Mouse (Mus musculus): ENCODE results near the gene Parva.

The Parva gene

GRCm38 (mm10) chr7:112427357-112428157 is at the start of gene Parva:
TSS of gene Parva (plus strand) at chr7:112427505.
- DNase-seq (ENCODE audit: low read depth), result no peak

- no peak for DNase-seq (ENCODE audit: low read depth)
Measured at GRCm38 (mm10) chr7:112378056-112378455, 49.2 kb upstream of the Parva start.

- no peak for DNase-seq (ENCODE audit: low read depth)
Measured at GRCm38 (mm10) chr7:112378476-112378875, 48.8 kb upstream of the Parva start.

- no peak for DNase-seq (ENCODE audit: low read depth)
Measured at GRCm38 (mm10) chr7:112386521-112386920, 40.8 kb upstream of the Parva start.

- DNase-seq (ENCODE audit: low read depth), result no peak
Measured at GRCm38 (mm10) chr7:112387876-112388275, 39.4 kb upstream of the Parva start.

GRCm38 (mm10) chr7:112388363-112388875 is 38.9 kb upstream of the Parva start:
- DNase-seq (ENCODE audit: low read depth), result no peak

- no peak for DNase-seq (ENCODE audit: low read depth)
Measured at GRCm38 (mm10) chr7:112389611-112390251, 37.6 kb upstream of the Parva start.

GRCm38 (mm10) chr7:112390252-112390936 is 36.9 kb upstream of the Parva start:
- DNase-seq (ENCODE audit: low read depth), result no peak

GRCm38 (mm10) chr7:112390937-112391605 is 36.2 kb upstream of the Parva start:
- no peak for DNase-seq (ENCODE audit: low read depth)

GRCm38 (mm10) chr7:112397786-112398185 is 29.5 kb upstream of the Parva start:
- no peak for DNase-seq (ENCODE audit: low read depth)

- DNase-seq (ENCODE audit: low read depth), result no peak
Measured at GRCm38 (mm10) chr7:112399425-112400170, 27.7 kb upstream of the Parva start.

- peak; percentile 47 for DNase-seq (ENCODE audit: low read depth)
Measured at GRCm38 (mm10) chr7:112400175-112400574, 27.1 kb upstream of the Parva start.

- no peak for DNase-seq (ENCODE audit: low read depth)
Measured at GRCm38 (mm10) chr7:112405061-112405460, 22.2 kb upstream of the Parva start.

- DNase-seq (ENCODE audit: low read depth), result no peak
Measured at GRCm38 (mm10) chr7:112405578-112405977, 21.7 kb upstream of the Parva start.

- no peak for DNase-seq (ENCODE audit: low read depth)
Measured at GRCm38 (mm10) chr7:112407597-112407996, 19.7 kb upstream of the Parva start.

GRCm38 (mm10) chr7:112409991-112410390 is 17.3 kb upstream of the Parva start:
- DNase-seq (ENCODE audit: low read depth), result no peak

- no peak for DNase-seq (ENCODE audit: low read depth)
Measured at GRCm38 (mm10) chr7:112413286-112413685, 14.0 kb upstream of the Parva start.

GRCm38 (mm10) chr7:112416058-112416526 is 11.2 kb upstream of the Parva start:
- no peak for DNase-seq (ENCODE audit: low read depth)

GRCm38 (mm10) chr7:112416730-112417513 is 10.4 kb upstream of the Parva start:
- no peak for DNase-seq (ENCODE audit: low read depth)

- no peak for DNase-seq (ENCODE audit: low read depth)
Measured at GRCm38 (mm10) chr7:112417598-112417997, 9.7 kb upstream of the Parva start.
